Mouse (Mus musculus) activated CD4-positive, CD25-positive, alpha-beta regulatory T cell, adult 9 weeks (primary cell): Measurements from ENCODE around the gene Ang4. TPM values are rescaled to one million over a fixed set of nuclear protein-coding genes. Genes with fewer than 3 reads are reported as not detected.

Source experiments
- polyA plus RNA-seq: library from polyadenylated mRNA; unstranded; fragments of 100-300 nt; shearing (Covaris generic); gene quantifications from one replicate; pipeline ENCODE4 v1.2.1, GENCODE M21; 2017

Gene Ang4
- polyA plus RNA-seq = not detected

DNA sequence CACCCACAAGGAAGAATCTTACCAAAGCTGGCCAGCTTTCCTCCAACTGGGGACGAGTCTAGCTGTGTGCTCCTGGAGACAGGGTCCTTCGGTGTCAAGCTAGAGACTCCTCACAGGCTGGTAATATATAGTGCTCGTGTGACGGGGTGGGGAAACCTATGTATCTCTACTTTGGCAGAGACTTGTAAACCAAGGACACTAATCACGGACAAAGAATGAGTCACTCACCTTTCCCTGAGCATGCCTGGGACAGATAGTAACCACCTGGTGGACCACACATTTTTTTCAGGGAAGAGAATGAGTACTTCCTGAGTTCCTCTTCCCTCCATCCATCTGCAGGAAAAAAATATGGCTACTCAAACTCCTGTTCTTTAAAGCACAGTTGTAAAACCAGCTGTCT lies at the start of gene Ang4:
Ang4 (minus strand) TSS at position 101 of the 400 bp plus-strand sequence.

DNA sequence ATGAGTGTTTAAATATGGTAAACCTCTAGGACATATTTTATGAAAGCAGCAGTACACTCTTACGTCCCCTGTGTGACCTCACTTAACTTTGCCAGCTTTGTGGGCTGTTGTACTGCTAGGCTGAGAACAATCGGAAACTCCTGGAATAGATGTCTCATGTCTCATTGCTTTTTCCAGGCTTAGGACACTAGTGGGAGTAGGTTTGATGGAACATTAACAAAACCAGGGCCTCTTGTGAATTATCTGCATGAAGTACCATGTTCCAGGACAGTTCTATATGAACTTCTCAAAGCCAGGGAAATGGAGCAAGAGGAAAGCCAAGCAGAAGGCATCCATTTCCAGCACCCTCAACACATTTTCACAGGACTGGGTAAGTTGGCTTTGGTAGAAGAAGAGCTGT lies 26.4 kb upstream of the Ang4 start, which contains the start of gene AY358078:
AY358078 (plus strand) TSS at position 301 of the 400 bp plus-strand sequence.

DNA sequence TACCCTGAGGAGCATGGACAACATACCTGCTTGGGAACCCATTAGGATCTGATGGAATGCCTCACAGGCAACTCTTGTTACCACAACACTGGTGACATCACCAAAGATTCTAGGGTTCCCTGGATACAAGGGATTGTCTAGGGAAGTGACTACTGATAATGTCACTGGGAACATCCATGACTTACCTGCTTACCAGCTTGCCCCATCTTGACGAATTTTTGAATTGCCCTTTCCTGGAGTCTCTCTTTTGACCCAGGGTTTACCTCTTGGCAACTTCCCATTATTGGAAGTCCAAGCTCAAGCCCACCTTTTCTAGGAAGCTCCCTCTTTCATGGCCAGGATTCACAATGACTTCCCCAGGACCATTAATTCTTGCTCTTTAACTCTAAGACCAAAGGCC lies 56.3 kb downstream of the Ang4 start, which contains the start of gene Gm5800:
Gm5800 (minus strand) TSS at position 101 of the 400 bp plus-strand sequence.

Other genes with a start within 250 kb of the Ang4 start
- not detected for gene Gm5622, start 220.8 kb downstream of the Ang4 start, polyA plus RNA-seq
- gene Gm17175, start 199.5 kb downstream of the Ang4 start, polyA plus RNA-seq = not detected
- not detected for gene Gm17174, start 181.5 kb downstream of the Ang4 start, polyA plus RNA-seq
- not detected for gene Gm17078, start 162.3 kb downstream of the Ang4 start, polyA plus RNA-seq
- not detected for gene Gm4181, start 137.9 kb downstream of the Ang4 start, polyA plus RNA-seq
- gene Gm17079, start 78.1 kb downstream of the Ang4 start, polyA plus RNA-seq = not detected
- gene Gm5800, start 56.4 kb downstream of the Ang4 start, polyA plus RNA-seq = not detected
- gene AY358078, start 26.5 kb upstream of the Ang4 start, polyA plus RNA-seq = not detected
- not detected for gene Ear6, start 80.1 kb upstream of the Ang4 start, polyA plus RNA-seq
- gene Mettl17, start 111.3 kb upstream of the Ang4 start, polyA plus RNA-seq = 102 TPM
- 0.59 TPM for gene Slc39a2, start 119.3 kb upstream of the Ang4 start, polyA plus RNA-seq
- gene Ndrg2, start 140.6 kb upstream of the Ang4 start, polyA plus RNA-seq = 49.6 TPM
- gene Tppp2, start 144.8 kb upstream of the Ang4 start, polyA plus RNA-seq = not detected
- not detected for gene Rnase13, start 149.2 kb upstream of the Ang4 start, polyA plus RNA-seq
- 0.54 TPM for gene Arhgef40, start 211.1 kb upstream of the Ang4 start, polyA plus RNA-seq
- gene Tmem253, start 242.1 kb upstream of the Ang4 start, polyA plus RNA-seq = 0.31 TPM
- gene Zfp219, start 247.1 kb upstream of the Ang4 start, polyA plus RNA-seq = 7.8 TPM